Mouse (Mus musculus) liver, postnatal 0 days (tissue): ENCODE measurements around the gene 4933425L06Rik. TPM values are rescaled to one million over a fixed set of nuclear protein-coding genes. Genes with fewer than 3 reads are reported as not detected.

Source experiments
- ATAC-seq: fragments of 200-750 bp; cut with Nextera tagmentation; 2 replicates; pipeline ENCODE4 v1.8.0; 2017; ENCODE audit warnings: mild to moderate bottlenecking, moderate library complexity
- DNase-seq: peaks from one replicate; pipeline ENCODE4 v3.0.0-alpha.2; 2016
- H3K27ac ChIP-seq: fragments of 300-500 bp; sonication (generic); 2 replicates; pipeline ENCODE4 v1.5.1; 2014; ENCODE audit warnings: antibody characterized with exemption, moderate library complexity, mild to moderate bottlenecking, low read depth
- H3K27me3 ChIP-seq: fragments of 300-500 bp; sonication (generic); 2 replicates; pipeline ENCODE4 v1.6.1; 2014; ENCODE audit warnings: low read length, control low read depth, mixed read lengths; ENCODE audit not compliant: insufficient read depth
- H3K36me3 ChIP-seq: fragments of 300-500 bp; sonication (generic); replicated peaks from 2 replicates; pipeline ENCODE4 v1.6.1; 2014; ENCODE audit warnings: mild to moderate bottlenecking, control low read depth, low read length, moderate library complexity, mixed read lengths; ENCODE audit not compliant: insufficient read depth
- H3K4me1 ChIP-seq: fragments of 300-500 bp; sonication (generic); 2 replicates; pipeline ENCODE4 v1.6.1; 2014; ENCODE audit warnings: antibody characterized with exemption, mild to moderate bottlenecking, control low read depth; ENCODE audit not compliant: insufficient read depth
- H3K4me2 ChIP-seq: fragments of 300-500 bp; sonication (generic); 2 replicates; pipeline ENCODE4 v1.6.1; 2014; ENCODE audit warnings: low read depth, mild to moderate bottlenecking, low read length, moderate library complexity, mixed read lengths
- H3K4me3 ChIP-seq: fragments of 300-500 bp; sonication (generic); 2 replicates; pipeline ENCODE4 v1.5.1; 2014; ENCODE audit warnings: low read depth, low read length
- H3K9ac ChIP-seq: fragments of 300-500 bp; sonication (generic); replicated peaks from 2 replicates; pipeline ENCODE4 v1.6.1; 2014; ENCODE audit warnings: mild to moderate bottlenecking, moderate library complexity
- H3K9me3 ChIP-seq: fragments of 300-500 bp; sonication (generic); 2 replicates; pipeline ENCODE4 v1.6.1; 2016; ENCODE audit warnings: mild to moderate bottlenecking, control low read depth, low read length, mixed read lengths
- CTCF ChIP-seq: sonication (generic); IDR thresholded peaks from 2 replicates; pipeline ENCODE4 v1.5.1; 2016; ENCODE audit warnings: antibody characterized with exemption, low read depth
- EP300 ChIP-seq: IDR thresholded peaks from 2 replicates; pipeline ENCODE4 v1.6.1; 2016; ENCODE audit warnings: antibody characterized with exemption, low read depth, mild to moderate bottlenecking
- WGBS: fragments of 180-500 bp; shearing (Covaris S2); extraction: QIAGEN DNeasy Blood & Tissue Kit; methylation state at CpG from one replicate; pipeline ENCODE4 v1.1.7; 2014; ENCODE audit not compliant: insufficient replicate concordance; 5-methylcytosine and 5-hydroxymethylcytosine counted together
- polyA plus RNA-seq: library from polyadenylated mRNA; unstranded; fragments of >200 nt; fragmentation: Nextera tagmentation; extraction: Ambion mirVana; gene quantifications from 2 replicates; pipeline ENCODE4 v1.2.1, GENCODE M21; 2015

4933425L06Rik gene
- not detected in 2 replicates for polyA plus RNA-seq

- H3K9ac ChIP-seq: no peak within 1 kb of the TSS
- no peak for DNase-seq
- TF ChIP-seq EP300 (no peak), CTCF (no peak)
- H3K36me3 ChIP-seq: no peaks in the 10 kb centered on the region
- no peak within 1 kb of the TSS for H3K4me3 ChIP-seq
- no peaks in the 10 kb centered on the region for H3K9me3 ChIP-seq
- H3K27me3 ChIP-seq: no peaks in the 10 kb centered on the region
- H3K27ac ChIP-seq: no peak within 1 kb of the TSS
- WGBS: 80% methylated on average over 10 of the region's 10 CpGs
- no peak for ATAC-seq
- H3K4me2 ChIP-seq: no peak within 1 kb of the TSS
- H3K4me1 ChIP-seq: no peaks in the 10 kb centered on the region
Observed at GRCm38 (mm10) chr13:105081862-105082261, at the start of gene 4933425L06Rik. Gene 4933425L06Rik (plus strand): TSS chr13:105082122.

GRCm38 (mm10) chr13:105037816-105038215 is 44.1 kb upstream of the 4933425L06Rik start:
- WGBS: 84% methylated on average over 12 of the region's 12 CpGs
- ATAC-seq: no peak

GRCm38 (mm10) chr13:105038334-105038733 is 43.6 kb upstream of the 4933425L06Rik start:
- H3K27me3 ChIP-seq: no peaks in the 10 kb centered on the region
- H3K9me3 ChIP-seq: no peaks in the 10 kb centered on the region
- ATAC-seq (no peak), DNase-seq (no peak)
- H3K4me2 ChIP-seq: no peak overlapping the region
- H3K4me1 ChIP-seq: no peaks in the 10 kb centered on the region
- H3K4me3 ChIP-seq: no peak overlapping the region
- H3K9ac ChIP-seq: no peak overlapping the region
- 67% methylated on average over 5 of the region's 5 CpGs for WGBS
- H3K36me3 ChIP-seq: no peaks in the 10 kb centered on the region
- no peak overlapping the region for H3K27ac ChIP-seq
- no peak for TF ChIP-seq EP300
- no peak for TF ChIP-seq CTCF

More at GRCm38 (mm10) chr13:105037816-105038215, 44.1 kb upstream of the 4933425L06Rik start:
- Histone ChIP-seq H3K36me3 (no peaks in the 10 kb centered on the region), H3K4me3 (no peak overlapping the region), H3K27ac (no peak overlapping the region), H3K27me3 (no peaks in the 10 kb centered on the region), H3K9me3 (no peaks in the 10 kb centered on the region), H3K4me1 (no peaks in the 10 kb centered on the region), H3K9ac (no peak overlapping the region), H3K4me2 (no peak overlapping the region)
- DNase-seq: no peak
- no peak for TF ChIP-seq EP300
- TF ChIP-seq CTCF: no peak

GRCm38 (mm10) chr13:105043882-105044281 is 38.0 kb upstream of the 4933425L06Rik start:
- 68% methylated on average over 3 of the region's 3 CpGs for WGBS

GRCm38 (mm10) chr13:105047377-105047776 is 34.5 kb upstream of the 4933425L06Rik start:
- peak; percentile 17 for DNase-seq
- no peaks in the 10 kb centered on the region for H3K36me3 ChIP-seq
- H3K4me3 ChIP-seq: peak overlapping the region; percentile 24; the same call in 1 of the 2 replicates
- 23% methylated on average over 9 of the region's 9 CpGs for WGBS
- ATAC-seq: 0 out of 2 replicates have a peak, but pooled peaks have one; percentile 17
- peak overlapping the region; percentile 30; the same call in 1 of the 2 replicates for H3K27ac ChIP-seq
- H3K9ac ChIP-seq: no peak overlapping the region
- H3K4me2 ChIP-seq: peak overlapping the region; percentile 46
- no peaks in the 10 kb centered on the region for H3K4me1 ChIP-seq
- H3K27me3 ChIP-seq: peaks cover 4% of the 10 kb centered on the region; the same call in 1 of the 2 replicates
- TF ChIP-seq EP300 (no peak), CTCF (no peak)
- no peaks in the 10 kb centered on the region for H3K9me3 ChIP-seq

More at GRCm38 (mm10) chr13:105043882-105044281, 38.0 kb upstream of the 4933425L06Rik start:
- no peak for TF ChIP-seq EP300
- TF ChIP-seq CTCF: no peak
- Histone ChIP-seq H3K4me3 (no peak overlapping the region), H3K27me3 (no peaks in the 10 kb centered on the region), H3K36me3 (no peaks in the 10 kb centered on the region), H3K9me3 (no peaks in the 10 kb centered on the region), H3K4me1 (no peaks in the 10 kb centered on the region), H3K4me2 (no peak overlapping the region), H3K27ac (no peak overlapping the region), H3K9ac (no peak overlapping the region)
- DNase-seq (no peak), ATAC-seq (no peak)

GRCm38 (mm10) chr13:105048662-105049061 is 33.3 kb upstream of the 4933425L06Rik start:
- Histone ChIP-seq H3K9me3 (no peaks in the 10 kb centered on the region), H3K36me3 (no peaks in the 10 kb centered on the region), H3K4me1 (peaks cover 2% of the 10 kb centered on the region; the same call in 1 of the 2 replicates), H3K4me3 (no peak overlapping the region), H3K27me3 (peaks cover 16% of the 10 kb centered on the region), H3K27ac (no peak overlapping the region), H3K4me2 (no peak overlapping the region), H3K9ac (no peak overlapping the region)
- 23% methylated on average over 8 of the region's 8 CpGs for WGBS
- TF ChIP-seq EP300: peak; percentile 75
- TF ChIP-seq CTCF: peak; percentile 52
- DNase-seq (peak; percentile 27), ATAC-seq (peak; percentile 74)

- H3K4me2 ChIP-seq: no peak overlapping the region
- peaks cover 41% of the 10 kb centered on the region for H3K27me3 ChIP-seq
- no peak for DNase-seq
- H3K4me1 ChIP-seq: peaks cover 7% of the 10 kb centered on the region; the same call in 1 of the 2 replicates
- H3K9ac ChIP-seq: no peak overlapping the region
- no peaks in the 10 kb centered on the region for H3K9me3 ChIP-seq
- TF ChIP-seq EP300: no peak
- no peak for TF ChIP-seq CTCF
- no peak overlapping the region for H3K4me3 ChIP-seq
- no peak overlapping the region for H3K27ac ChIP-seq
- ATAC-seq: no peak
- H3K36me3 ChIP-seq: no peaks in the 10 kb centered on the region
- 27% methylated on average over 6 of the region's 6 CpGs for WGBS
Observed at GRCm38 (mm10) chr13:105051432-105051831, 30.5 kb upstream of the 4933425L06Rik start.
